Mouse (Mus musculus): ENCODE data around the gene Galnt6. TPM values are rescaled to one million over a fixed set of nuclear protein-coding genes. Genes with fewer than 3 reads are reported as not detected.

Gene Galnt6
- polyA plus RNA-seq, 1 experiment: 0.29 TPM

DNA sequence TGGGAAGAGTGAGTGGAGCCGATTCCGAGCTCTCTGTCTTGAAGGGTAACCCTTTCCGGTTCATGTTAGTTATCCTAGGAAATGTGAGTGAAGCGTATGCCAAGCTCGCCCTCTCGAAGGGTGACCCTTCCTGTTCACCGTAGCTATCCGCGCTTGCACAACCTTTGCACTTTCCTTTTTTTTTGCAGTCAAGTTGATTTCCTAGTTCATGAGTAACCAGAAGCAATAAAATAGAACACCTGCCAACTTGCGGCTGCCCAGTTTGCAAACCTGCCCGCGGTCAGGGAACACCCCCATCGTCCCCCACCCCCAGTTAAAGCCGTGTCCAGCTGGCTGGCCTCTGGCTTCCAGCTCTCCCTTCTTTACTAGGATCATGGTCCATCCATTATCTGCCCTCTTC, 50.2 kb downstream of the Galnt6 start:
- Histone ChIP-seq H3ac (ENCODE audit: control insufficient read depth, insufficient read length, low read depth) (no peak overlapping the region), H3K36me3 (ENCODE audit: control insufficient read depth, insufficient read depth) (peaks cover 17% of the 10 kb centered on the region), H3K79me3 (ENCODE audit: low read depth) (no peaks in the 10 kb centered on the region), H3K79me2 (ENCODE audit: control insufficient read depth, insufficient read depth) (no peaks in the 10 kb centered on the region), H3K4me3 (ENCODE audit: insufficient read depth, poor library complexity, severe bottlenecking) (no peak overlapping the region), H3K27me3 (ENCODE audit: control insufficient read depth, insufficient read depth, insufficient read length) (no peaks in the 10 kb centered on the region)
- TF ChIP-seq CTCF (IDR thresholded peaks at IDR 0.05; ENCODE audit: control insufficient read depth, insufficient read depth, insufficient read length) (no peak), MYOG (IDR thresholded peaks at IDR 0.05; ENCODE audit: control insufficient read depth, extremely low read depth, insufficient read length) (no peak), CEBPB (IDR thresholded peaks at IDR 0.05; ENCODE audit: low read depth) (no peak), FOSL1 (IDR thresholded peaks at IDR 0.05; ENCODE audit: insufficient read depth, low read length, poor library complexity, severe bottlenecking) (no peak)

DNA sequence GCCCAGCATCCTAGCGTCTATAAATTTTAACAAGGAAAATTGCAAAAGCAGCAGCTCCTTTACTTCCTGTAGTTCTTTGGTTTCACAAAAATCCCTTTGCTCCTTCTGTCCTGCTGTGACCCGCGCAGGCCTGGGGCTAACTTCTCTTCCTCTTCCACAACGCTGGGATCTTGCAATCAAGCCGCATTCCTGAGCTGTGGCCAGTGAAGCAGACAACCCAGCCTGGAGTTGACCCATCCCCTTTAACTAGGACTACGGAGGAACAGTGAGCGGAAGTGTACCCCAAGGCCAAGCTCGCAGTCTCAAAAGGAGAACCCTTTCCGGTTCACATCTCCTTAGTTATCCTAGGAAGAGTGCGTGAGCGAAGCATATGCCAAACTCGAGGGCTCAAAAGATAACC, 50.6 kb downstream of the Galnt6 start:
- H3K79me2 ChIP-seq (ENCODE audit: control insufficient read depth, insufficient read depth): no peaks in the 10 kb centered on the region
- no peaks in the 10 kb centered on the region for H3K79me3 ChIP-seq (ENCODE audit: low read depth)
- TF ChIP-seq CEBPB (IDR thresholded peaks at IDR 0.05; ENCODE audit: low read depth) (no peak), CTCF (IDR thresholded peaks at IDR 0.05; ENCODE audit: control insufficient read depth, insufficient read depth, insufficient read length) (no peak), MAX (IDR thresholded peaks at IDR 0.05) (no peak), FOSL1 (IDR thresholded peaks at IDR 0.05; ENCODE audit: insufficient read depth, low read length, poor library complexity, severe bottlenecking) (no peak), USF1 (IDR thresholded peaks at IDR 0.05; ENCODE audit: low read depth) (no peak), MYOD1 (IDR thresholded peaks at IDR 0.05; ENCODE audit: control insufficient read depth, insufficient read length, low read depth) (no peak), MYOG (IDR thresholded peaks at IDR 0.05; ENCODE audit: control insufficient read depth, extremely low read depth, insufficient read length) (no peak)
- H3K4me3 ChIP-seq (ENCODE audit: insufficient read depth, poor library complexity, severe bottlenecking): no peak overlapping the region
- H3K36me3 ChIP-seq (ENCODE audit: control insufficient read depth, insufficient read depth): peaks cover 18% of the 10 kb centered on the region
- no peaks in the 10 kb centered on the region for H3K27me3 ChIP-seq (ENCODE audit: control insufficient read depth, insufficient read depth, insufficient read length)
- no peak overlapping the region for H3ac ChIP-seq (ENCODE audit: control insufficient read depth, insufficient read length, low read depth)

DNA sequence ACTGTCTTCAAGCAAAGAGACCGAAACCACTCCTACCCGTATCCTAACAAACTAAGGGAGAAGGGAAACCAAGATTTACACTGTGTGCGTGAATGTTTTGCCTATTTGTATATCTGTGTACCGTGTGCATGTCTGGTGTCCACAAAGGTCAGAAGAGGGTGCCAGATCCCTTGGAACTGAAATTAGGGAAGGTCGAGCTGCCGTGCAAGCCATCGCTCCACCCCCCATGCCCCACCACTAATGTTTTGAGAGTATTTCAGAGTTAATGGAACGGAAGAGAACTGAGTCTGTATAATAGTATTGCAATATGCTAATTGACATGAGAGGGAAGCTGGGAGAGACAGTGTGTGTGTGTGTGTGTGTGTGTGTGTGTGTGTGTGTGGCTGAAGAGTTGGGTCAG, 51.5 kb downstream of the Galnt6 start:
- no peak overlapping the region for H3ac ChIP-seq (ENCODE audit: control insufficient read depth, insufficient read length, low read depth)
- H3K79me2 ChIP-seq (ENCODE audit: control insufficient read depth, insufficient read depth): no peaks in the 10 kb centered on the region
- H3K79me3 ChIP-seq (ENCODE audit: low read depth): no peaks in the 10 kb centered on the region
- no peaks in the 10 kb centered on the region for H3K27me3 ChIP-seq (ENCODE audit: control insufficient read depth, insufficient read depth, insufficient read length)
- H3K4me3 ChIP-seq (ENCODE audit: insufficient read depth, poor library complexity, severe bottlenecking): no peak overlapping the region
- peaks cover 18% of the 10 kb centered on the region for H3K36me3 ChIP-seq (ENCODE audit: control insufficient read depth, insufficient read depth)
- no peak for TF ChIP-seq MAX (IDR thresholded peaks at IDR 0.05)
- TF ChIP-seq CEBPB (IDR thresholded peaks at IDR 0.05; ENCODE audit: low read depth): no peak
- no peak for TF ChIP-seq USF1 (IDR thresholded peaks at IDR 0.05; ENCODE audit: low read depth)
- TF ChIP-seq MYOD1 (IDR thresholded peaks at IDR 0.05; ENCODE audit: control insufficient read depth, insufficient read length, low read depth): no peak
- no peak for TF ChIP-seq CTCF (IDR thresholded peaks at IDR 0.05; ENCODE audit: control insufficient read depth, insufficient read depth, insufficient read length)
- TF ChIP-seq FOSL1 (IDR thresholded peaks at IDR 0.05; ENCODE audit: insufficient read depth, low read length, poor library complexity, severe bottlenecking): no peak
- TF ChIP-seq MYOG (IDR thresholded peaks at IDR 0.05; ENCODE audit: control insufficient read depth, extremely low read depth, insufficient read length): no peak

GRCm38 (mm10) chr15:100676521-100676920, 52.7 kb downstream of the Galnt6 start:
- H3K4me3 ChIP-seq (ENCODE audit: insufficient read depth, poor library complexity, severe bottlenecking): no peak overlapping the region
- H3K79me2 ChIP-seq (ENCODE audit: control insufficient read depth, insufficient read depth): no peaks in the 10 kb centered on the region
- H3ac ChIP-seq (ENCODE audit: control insufficient read depth, insufficient read length, low read depth): no peak overlapping the region
- no peaks in the 10 kb centered on the region for H3K79me3 ChIP-seq (ENCODE audit: low read depth)
- peaks cover 18% of the 10 kb centered on the region for H3K36me3 ChIP-seq (ENCODE audit: control insufficient read depth, insufficient read depth)
- TF ChIP-seq MYOG (IDR thresholded peaks at IDR 0.05; ENCODE audit: control insufficient read depth, extremely low read depth, insufficient read length) (no peak), USF1 (IDR thresholded peaks at IDR 0.05; ENCODE audit: low read depth) (no peak), FOSL1 (IDR thresholded peaks at IDR 0.05; ENCODE audit: insufficient read depth, low read length, poor library complexity, severe bottlenecking) (no peak), CTCF (IDR thresholded peaks at IDR 0.05; ENCODE audit: control insufficient read depth, insufficient read depth, insufficient read length) (no peak), MYOD1 (IDR thresholded peaks at IDR 0.05; ENCODE audit: control insufficient read depth, insufficient read length, low read depth) (no peak), MAX (IDR thresholded peaks at IDR 0.05) (no peak)
- H3K27me3 ChIP-seq (ENCODE audit: control insufficient read depth, insufficient read depth, insufficient read length): no peaks in the 10 kb centered on the region

- H3K36me3 ChIP-seq (ENCODE audit: control insufficient read depth, insufficient read depth): peaks cover 18% of the 10 kb centered on the region
- no peaks in the 10 kb centered on the region for H3K79me2 ChIP-seq (ENCODE audit: control insufficient read depth, insufficient read depth)
- no peak overlapping the region for H3K4me3 ChIP-seq (ENCODE audit: insufficient read depth, poor library complexity, severe bottlenecking)
- no peak for TF ChIP-seq USF1 (IDR thresholded peaks at IDR 0.05; ENCODE audit: low read depth)
- no peak for TF ChIP-seq FOSL1 (IDR thresholded peaks at IDR 0.05; ENCODE audit: insufficient read depth, low read length, poor library complexity, severe bottlenecking)
- no peak for TF ChIP-seq CTCF (IDR thresholded peaks at IDR 0.05; ENCODE audit: control insufficient read depth, insufficient read depth, insufficient read length)
- no peak for TF ChIP-seq MYOG (IDR thresholded peaks at IDR 0.05; ENCODE audit: control insufficient read depth, extremely low read depth, insufficient read length)
- TF ChIP-seq MYOD1 (IDR thresholded peaks at IDR 0.05; ENCODE audit: control insufficient read depth, insufficient read length, low read depth): no peak
- TF ChIP-seq MAX (IDR thresholded peaks at IDR 0.05): no peak
- TF ChIP-seq CEBPB (IDR thresholded peaks at IDR 0.05; ENCODE audit: low read depth): no peak
- H3ac ChIP-seq (ENCODE audit: control insufficient read depth, insufficient read length, low read depth): no peak overlapping the region
- no peaks in the 10 kb centered on the region for H3K27me3 ChIP-seq (ENCODE audit: control insufficient read depth, insufficient read depth, insufficient read length)
- H3K79me3 ChIP-seq (ENCODE audit: low read depth): no peaks in the 10 kb centered on the region
These were observed 53.7 kb downstream of the Galnt6 start for GRCm38 (mm10) chr15:100675486-100675885.

GRCm38 (mm10) chr15:100674566-100674965, 54.6 kb downstream of the Galnt6 start:
- no peak overlapping the region for H3K4me3 ChIP-seq (ENCODE audit: insufficient read depth, poor library complexity, severe bottlenecking)
- no peaks in the 10 kb centered on the region for H3K27me3 ChIP-seq (ENCODE audit: control insufficient read depth, insufficient read depth, insufficient read length)
- no peak overlapping the region for H3ac ChIP-seq (ENCODE audit: control insufficient read depth, insufficient read length, low read depth)
- H3K36me3 ChIP-seq (ENCODE audit: control insufficient read depth, insufficient read depth): peaks cover 18% of the 10 kb centered on the region
- no peaks in the 10 kb centered on the region for H3K79me3 ChIP-seq (ENCODE audit: low read depth)
- no peaks in the 10 kb centered on the region for H3K79me2 ChIP-seq (ENCODE audit: control insufficient read depth, insufficient read depth)
- TF ChIP-seq FOSL1 (IDR thresholded peaks at IDR 0.05; ENCODE audit: insufficient read depth, low read length, poor library complexity, severe bottlenecking) (no peak), USF1 (IDR thresholded peaks at IDR 0.05; ENCODE audit: low read depth) (no peak), CTCF (IDR thresholded peaks at IDR 0.05; ENCODE audit: control insufficient read depth, insufficient read depth, insufficient read length) (no peak), CEBPB (IDR thresholded peaks at IDR 0.05; ENCODE audit: low read depth) (no peak), MAX (IDR thresholded peaks at IDR 0.05) (no peak), MYOD1 (IDR thresholded peaks at IDR 0.05; ENCODE audit: control insufficient read depth, insufficient read length, low read depth) (no peak), MYOG (IDR thresholded peaks at IDR 0.05; ENCODE audit: control insufficient read depth, extremely low read depth, insufficient read length) (no peak)

Data from C2C12 (cell line).